Mouse (Mus musculus): ENCODE data around the gene Zranb3. TPM values are rescaled to one million over a fixed set of nuclear protein-coding genes. Genes with fewer than 3 reads are reported as not detected.

The Zranb3 gene
- total and polyA plus RNA-seq, 2 experiments, result 0.70 to 4.8 TPM

GRCm38 (mm10) chr1:127993892-127994291 is 109.0 kb downstream of the Zranb3 start:
- WGBS, result 93% methylated on average over 4 of the region's 4 CpGs

GRCm38 (mm10) chr1:127989876-127990731 is 112.7 kb downstream of the Zranb3 start:
- no peak overlapping the region for H3K4me3 ChIP-seq (ENCODE audit: insufficient read depth, low read depth, low read length)
- peak overlapping the region; percentile 30 for H3K27ac ChIP-seq (replicated peaks; ENCODE audit: insufficient read depth, low read depth, low read length)
- WGBS, result 38% methylated on average over 9 of the region's 9 CpGs
- no peaks in the 10 kb centered on the region for H3K36me3 ChIP-seq (ENCODE audit: control insufficient read depth, insufficient read depth, low read length)
- no peak for TF ChIP-seq CTCF (IDR thresholded peaks at IDR 0.05; ENCODE audit: low read depth, low read length)
- TF ChIP-seq POLR2A (IDR thresholded peaks at IDR 0.05; ENCODE audit: extremely low read depth, insufficient read depth, low read length), result no peak
- no peak overlapping the region for H3K9ac ChIP-seq (ENCODE audit: low read depth, low read length)
- no peaks in the 10 kb centered on the region for H3K27me3 ChIP-seq (ENCODE audit: control insufficient read depth, insufficient read depth, low read length)
- no peaks in the 10 kb centered on the region for H3K79me2 ChIP-seq (ENCODE audit: control insufficient read depth, insufficient read depth, low read length)
- DNase-seq (ENCODE audit: extremely low read depth, low read depth, low spot score), result peak; percentile 91
- peaks cover 7% of the 10 kb centered on the region; the same call in 1 of the 2 replicates for H3K4me1 ChIP-seq (ENCODE audit: control insufficient read depth, insufficient read depth, low read length)

More at GRCm38 (mm10) chr1:127993892-127994291, 109.0 kb downstream of the Zranb3 start:
- Histone ChIP-seq H3K27me3 (ENCODE audit: control insufficient read depth, insufficient read depth, low read length) (no peaks in the 10 kb centered on the region), H3K27ac (replicated peaks; ENCODE audit: insufficient read depth, low read depth, low read length) (no peak overlapping the region), H3K36me3 (ENCODE audit: control insufficient read depth, insufficient read depth, low read length) (no peaks in the 10 kb centered on the region), H3K4me3 (ENCODE audit: insufficient read depth, low read depth, low read length) (no peak overlapping the region), H3K9ac (ENCODE audit: low read depth, low read length) (no peak overlapping the region), H3K79me2 (ENCODE audit: control insufficient read depth, insufficient read depth, low read length) (no peaks in the 10 kb centered on the region), H3K4me1 (ENCODE audit: control insufficient read depth, insufficient read depth, low read length) (peaks cover 7% of the 10 kb centered on the region; the same call in 1 of the 2 replicates)
- DNase-seq (ENCODE audit: extremely low read depth, low read depth, low spot score), result no peak
- TF ChIP-seq POLR2A (IDR thresholded peaks at IDR 0.05; ENCODE audit: extremely low read depth, insufficient read depth, low read length) (no peak), CTCF (IDR thresholded peaks at IDR 0.05; ENCODE audit: low read depth, low read length) (no peak)

- WGBS, result 78% methylated on average over 4 of the region's 4 CpGs
- DNase-seq (ENCODE audit: extremely low read depth, low read depth, low spot score), result no peak
- Histone ChIP-seq H3K9ac (ENCODE audit: low read depth, low read length) (no peak overlapping the region), H3K4me1 (ENCODE audit: control insufficient read depth, insufficient read depth, low read length) (peaks cover 7% of the 10 kb centered on the region; the same call in 1 of the 2 replicates), H3K36me3 (ENCODE audit: control insufficient read depth, insufficient read depth, low read length) (no peaks in the 10 kb centered on the region), H3K27me3 (ENCODE audit: control insufficient read depth, insufficient read depth, low read length) (no peaks in the 10 kb centered on the region), H3K27ac (replicated peaks; ENCODE audit: insufficient read depth, low read depth, low read length) (no peak overlapping the region), H3K4me3 (ENCODE audit: insufficient read depth, low read depth, low read length) (no peak overlapping the region), H3K79me2 (ENCODE audit: control insufficient read depth, insufficient read depth, low read length) (no peaks in the 10 kb centered on the region)
- no peak for TF ChIP-seq CTCF (IDR thresholded peaks at IDR 0.05; ENCODE audit: low read depth, low read length)
- no peak for TF ChIP-seq POLR2A (IDR thresholded peaks at IDR 0.05; ENCODE audit: extremely low read depth, insufficient read depth, low read length)
Measured at GRCm38 (mm10) chr1:127989387-127989786, 113.5 kb downstream of the Zranb3 start.

GRCm38 (mm10) chr1:127988246-127988645 is 114.6 kb downstream of the Zranb3 start:
- H3K27me3 ChIP-seq (ENCODE audit: control insufficient read depth, insufficient read depth, low read length), result no peaks in the 10 kb centered on the region
- peaks cover 7% of the 10 kb centered on the region; the same call in 1 of the 2 replicates for H3K4me1 ChIP-seq (ENCODE audit: control insufficient read depth, insufficient read depth, low read length)
- H3K9ac ChIP-seq (ENCODE audit: low read depth, low read length), result no peak overlapping the region
- no peak overlapping the region for H3K4me3 ChIP-seq (ENCODE audit: insufficient read depth, low read depth, low read length)
- no peaks in the 10 kb centered on the region for H3K36me3 ChIP-seq (ENCODE audit: control insufficient read depth, insufficient read depth, low read length)
- WGBS, result 77% methylated on average over 3 of the region's 3 CpGs
- DNase-seq (ENCODE audit: extremely low read depth, low read depth, low spot score), result no peak
- TF ChIP-seq CTCF (IDR thresholded peaks at IDR 0.05; ENCODE audit: low read depth, low read length) (no peak), POLR2A (IDR thresholded peaks at IDR 0.05; ENCODE audit: extremely low read depth, insufficient read depth, low read length) (no peak)
- H3K27ac ChIP-seq (replicated peaks; ENCODE audit: insufficient read depth, low read depth, low read length), result no peak overlapping the region
- no peaks in the 10 kb centered on the region for H3K79me2 ChIP-seq (ENCODE audit: control insufficient read depth, insufficient read depth, low read length)

GRCm38 (mm10) chr1:127985391-127985790 is 117.5 kb downstream of the Zranb3 start:
- Histone ChIP-seq H3K9ac (ENCODE audit: low read depth, low read length) (no peak overlapping the region), H3K27me3 (ENCODE audit: control insufficient read depth, insufficient read depth, low read length) (no peaks in the 10 kb centered on the region), H3K4me1 (ENCODE audit: control insufficient read depth, insufficient read depth, low read length) (peaks cover 7% of the 10 kb centered on the region; the same call in 1 of the 2 replicates), H3K4me3 (ENCODE audit: insufficient read depth, low read depth, low read length) (no peak overlapping the region), H3K36me3 (ENCODE audit: control insufficient read depth, insufficient read depth, low read length) (no peaks in the 10 kb centered on the region), H3K27ac (replicated peaks; ENCODE audit: insufficient read depth, low read depth, low read length) (no peak overlapping the region), H3K79me2 (ENCODE audit: control insufficient read depth, insufficient read depth, low read length) (no peaks in the 10 kb centered on the region)
- WGBS, result 90% methylated on average over 3 of the region's 3 CpGs
- DNase-seq (ENCODE audit: extremely low read depth, low read depth, low spot score), result no peak
- TF ChIP-seq CTCF (IDR thresholded peaks at IDR 0.05; ENCODE audit: low read depth, low read length) (no peak), POLR2A (IDR thresholded peaks at IDR 0.05; ENCODE audit: extremely low read depth, insufficient read depth, low read length) (no peak)
